Mouse (Mus musculus): Measurements from ENCODE around the gene E130309D02Rik. TPM values are rescaled to one million over a fixed set of nuclear protein-coding genes. Genes with fewer than 3 reads are reported as not detected.
A peak's percentile ranks its signal among the peaks of the same experiment; 100 is the strongest.

The E130309D02Rik gene
- polyA plus RNA-seq, 1 experiment from 2014 or later, result 35.1 TPM

DNA sequence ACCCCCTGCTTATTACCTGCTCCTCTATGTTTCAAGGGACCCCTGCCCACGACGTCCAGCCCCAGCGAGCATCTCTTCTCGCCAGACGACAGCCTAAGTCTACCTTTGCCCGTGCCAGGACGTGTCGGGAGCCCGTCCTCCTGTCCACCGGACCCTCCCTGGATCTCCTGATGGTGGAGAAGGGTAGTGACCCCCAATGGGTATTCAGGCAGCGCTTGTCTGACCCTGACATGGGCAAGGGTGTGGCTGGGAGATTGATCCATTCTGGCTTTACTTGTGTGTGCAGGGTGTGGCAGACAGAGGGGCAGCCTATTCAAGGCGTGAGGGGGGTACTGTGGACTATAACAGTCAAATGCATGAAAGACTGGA is 45.0 kb downstream of the E130309D02Rik start:
- in situ Hi-C loops (cut with MboI; ENCODE audit: low pct_unique_long_range_greater_than_20kb), result no loop called here
- peak; percentile 11 for ATAC-seq

GRCm38 (mm10) chr5:143269363-143270150 is 45.6 kb downstream of the E130309D02Rik start, which contains the start of gene Zfp316:
Gene Zfp316 (minus strand): TSS chr5:143270022.
- no peaks in the 10 kb centered on the region for H3K27me3 ChIP-seq
- POLR2A ChIA-PET, result interaction anchor here (0.8 to 0.9 kb wide), 2 partner anchors 11 to 19 kb away, joined by 3 read pairs; no protein-coding TSS in a partner anchor
- in situ Hi-C loops (cut with MboI; ENCODE audit: low pct_unique_long_range_greater_than_20kb), result no loop called here
- DNase-seq (ENCODE audit: low read depth, low spot score) (no peak), ATAC-seq (peak; percentile 40)
- CTCF ChIA-PET, result no interaction called here
- TF ChIP-seq CTCF (IDR thresholded peaks at IDR 0.05), result no peak

More for the DNA sequence above, 45.0 kb downstream of the E130309D02Rik start:
- POLR2A ChIA-PET, result no interaction called here
- no peak for TF ChIP-seq CTCF (IDR thresholded peaks at IDR 0.05)
- DNase-seq (ENCODE audit: low read depth, low spot score), result no peak
- CTCF ChIA-PET, result no interaction called here
- no peaks in the 10 kb centered on the region for H3K27me3 ChIP-seq

DNA sequence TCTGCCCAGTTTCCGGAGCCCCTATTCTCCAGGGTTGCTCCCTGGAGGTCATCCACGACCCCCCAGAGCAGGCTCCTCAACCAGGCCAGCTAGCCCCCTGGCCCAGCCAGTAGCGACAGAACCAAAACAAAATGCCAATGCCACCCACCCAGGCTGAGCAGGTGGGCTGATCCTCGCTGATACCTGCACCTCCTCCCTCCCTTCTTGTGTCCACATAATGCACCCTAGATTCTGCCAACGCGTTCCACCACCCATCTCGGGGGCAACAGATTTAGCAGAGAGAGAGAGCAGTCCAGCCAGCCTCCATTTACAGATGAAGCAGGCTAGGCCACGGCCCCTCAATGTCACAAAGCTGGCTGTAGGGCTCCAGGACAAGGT is 46.2 kb downstream of the E130309D02Rik start:
- TF ChIP-seq CTCF (IDR thresholded peaks at IDR 0.05), result no peak
- DNase-seq (ENCODE audit: low read depth, low spot score) (no peak), ATAC-seq (peak; percentile 1)
- ChIA-PET POLR2A (interaction anchor here (0.8 to 0.9 kb wide), 2 partner anchors 11 to 18 kb away, joined by 3 read pairs; no protein-coding TSS in a partner anchor), CTCF (no interaction called here)
- in situ Hi-C loops (cut with MboI; ENCODE audit: low pct_unique_long_range_greater_than_20kb), result no loop called here
- no peaks in the 10 kb centered on the region for H3K27me3 ChIP-seq

DNA sequence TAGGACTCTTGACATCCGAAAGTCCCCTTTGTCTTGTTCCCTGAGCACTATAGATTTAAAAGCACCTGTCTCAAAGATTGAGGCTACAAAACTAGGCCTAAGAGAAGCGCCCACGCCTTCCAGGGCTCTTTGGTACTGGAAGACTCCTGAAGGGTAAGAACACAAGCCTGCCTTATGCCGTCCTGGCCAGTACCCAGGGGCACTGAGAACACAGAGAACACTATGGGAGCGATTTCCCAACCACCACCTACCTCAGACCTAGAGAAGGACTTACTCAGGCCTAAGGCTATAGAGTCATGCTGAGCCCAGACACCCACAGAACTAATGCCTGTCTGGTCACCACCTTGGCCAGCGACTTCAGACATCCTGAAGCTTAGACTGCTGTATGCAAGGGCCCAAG is 48.4 kb downstream of the E130309D02Rik start:
- ATAC-seq, result no peak
- POLR2A ChIA-PET, result no interaction called here
- no peak for TF ChIP-seq CTCF (IDR thresholded peaks at IDR 0.05)
- CTCF ChIA-PET, result no interaction called here
- no peak for DNase-seq (ENCODE audit: low read depth, low spot score)
- no peaks in the 10 kb centered on the region for H3K27me3 ChIP-seq
- in situ Hi-C loops (cut with MboI; ENCODE audit: low pct_unique_long_range_greater_than_20kb), result no loop called here

GRCm38 (mm10) chr5:143265409-143265808 is 49.8 kb downstream of the E130309D02Rik start:
- no peak for TF ChIP-seq CTCF (IDR thresholded peaks at IDR 0.05)
- POLR2A ChIA-PET, result no interaction called here
- no peak for DNase-seq (ENCODE audit: low read depth, low spot score)
- ATAC-seq, result no peak
- CTCF ChIA-PET, result no interaction called here
- no peaks in the 10 kb centered on the region for H3K27me3 ChIP-seq
- in situ Hi-C loops (cut with MboI; ENCODE audit: low pct_unique_long_range_greater_than_20kb), result no loop called here

DNA sequence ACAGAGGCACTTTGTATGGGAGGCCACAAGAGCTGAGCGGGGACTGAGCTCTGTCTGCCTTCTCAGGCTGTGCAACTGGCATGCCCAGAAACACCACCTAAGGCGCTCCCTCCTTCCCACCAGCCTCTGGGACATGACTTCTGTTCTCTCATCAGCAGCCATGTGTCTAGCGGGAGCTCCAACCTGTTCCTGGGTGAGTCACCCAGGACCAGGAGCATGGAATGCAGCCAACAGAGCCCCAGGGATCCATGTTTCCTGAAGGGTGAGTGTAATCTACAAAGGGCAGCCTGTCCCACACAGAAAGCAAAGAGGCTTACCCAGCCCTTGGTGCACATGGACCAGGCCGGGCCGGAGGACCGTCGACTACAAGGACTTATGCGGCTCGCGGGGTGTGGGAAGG is 50.5 kb downstream of the E130309D02Rik start:
- no peaks in the 10 kb centered on the region for H3K27me3 ChIP-seq
- ATAC-seq (peak; percentile 22), DNase-seq (ENCODE audit: low read depth, low spot score) (peak; percentile 44)
- TF ChIP-seq CTCF (IDR thresholded peaks at IDR 0.05), result no peak
- in situ Hi-C loops (cut with MboI; ENCODE audit: low pct_unique_long_range_greater_than_20kb), result no loop called here
- CTCF ChIA-PET, result no interaction called here
- POLR2A ChIA-PET, result interaction anchor here (0.6 kb wide), 1 partner anchor 30 kb away, joined by 3 read pairs; no protein-coding TSS in a partner anchor

- H3K27me3 ChIP-seq, result no peaks in the 10 kb centered on the region
- TF ChIP-seq CTCF (IDR thresholded peaks at IDR 0.05), result no peak
- DNase-seq (ENCODE audit: low read depth, low spot score) (no peak), ATAC-seq (no peak)
- in situ Hi-C loops (cut with MboI; ENCODE audit: low pct_unique_long_range_greater_than_20kb), result no loop called here
- ChIA-PET POLR2A (no interaction called here), CTCF (no interaction called here)
Observed at GRCm38 (mm10) chr5:143261636-143262035, 53.5 kb downstream of the E130309D02Rik start.

DNA sequence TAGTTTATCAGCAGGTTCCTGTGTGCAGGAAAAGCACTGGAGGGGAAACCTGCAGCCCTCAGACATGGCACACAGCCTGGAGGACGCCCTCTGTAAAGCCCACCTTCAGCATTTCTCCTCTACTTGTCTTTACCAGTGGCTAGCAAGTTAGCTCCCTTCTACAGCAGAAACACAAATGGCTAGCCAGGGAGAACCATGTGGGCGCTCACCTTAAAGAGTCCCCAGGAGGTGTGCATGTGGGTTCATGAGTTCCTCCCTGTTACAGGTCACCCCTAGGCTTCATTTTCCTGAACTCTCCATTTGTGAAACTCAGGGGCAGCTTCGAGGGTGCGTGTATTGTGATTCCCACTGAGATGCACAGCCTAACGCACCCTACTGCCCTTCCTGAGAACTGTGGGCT is 59.4 kb downstream of the E130309D02Rik start:
- ATAC-seq (no peak), DNase-seq (ENCODE audit: low read depth, low spot score) (no peak)
- CTCF ChIA-PET, result no interaction called here
- POLR2A ChIA-PET, result interaction anchor here (1.1 kb wide), 1 partner anchor 14 kb away, joined by 3 read pairs; no protein-coding TSS in a partner anchor
- no peaks in the 10 kb centered on the region for H3K27me3 ChIP-seq
- no peak for TF ChIP-seq CTCF (IDR thresholded peaks at IDR 0.05)
- in situ Hi-C loops (cut with MboI; ENCODE audit: low pct_unique_long_range_greater_than_20kb), result no loop called here

- POLR2A ChIA-PET, result no interaction called here
- DNase-seq (ENCODE audit: low read depth, low spot score) (no peak), ATAC-seq (no peak)
Observed at GRCm38 (mm10) chr5:143255131-143255519, 60.0 kb downstream of the E130309D02Rik start.

GRCm38 (mm10) chr5:143254487-143255130 is 60.6 kb downstream of the E130309D02Rik start:
- TF ChIP-seq CTCF (IDR thresholded peaks at IDR 0.05), result no peak
- no peaks in the 10 kb centered on the region for H3K27me3 ChIP-seq
- no peak for ATAC-seq
- ChIA-PET POLR2A (no interaction called here), CTCF (no interaction called here)
- DNase-seq (ENCODE audit: low read depth, low spot score), result no peak
- in situ Hi-C loops (cut with MboI; ENCODE audit: low pct_unique_long_range_greater_than_20kb), result no loop called here

More at GRCm38 (mm10) chr5:143255131-143255519, 60.0 kb downstream of the E130309D02Rik start:
- no peak for TF ChIP-seq CTCF (IDR thresholded peaks at IDR 0.05)
- H3K27me3 ChIP-seq, result no peaks in the 10 kb centered on the region
- in situ Hi-C loops (cut with MboI; ENCODE audit: low pct_unique_long_range_greater_than_20kb), result no loop called here
- CTCF ChIA-PET, result no interaction called here

DNA sequence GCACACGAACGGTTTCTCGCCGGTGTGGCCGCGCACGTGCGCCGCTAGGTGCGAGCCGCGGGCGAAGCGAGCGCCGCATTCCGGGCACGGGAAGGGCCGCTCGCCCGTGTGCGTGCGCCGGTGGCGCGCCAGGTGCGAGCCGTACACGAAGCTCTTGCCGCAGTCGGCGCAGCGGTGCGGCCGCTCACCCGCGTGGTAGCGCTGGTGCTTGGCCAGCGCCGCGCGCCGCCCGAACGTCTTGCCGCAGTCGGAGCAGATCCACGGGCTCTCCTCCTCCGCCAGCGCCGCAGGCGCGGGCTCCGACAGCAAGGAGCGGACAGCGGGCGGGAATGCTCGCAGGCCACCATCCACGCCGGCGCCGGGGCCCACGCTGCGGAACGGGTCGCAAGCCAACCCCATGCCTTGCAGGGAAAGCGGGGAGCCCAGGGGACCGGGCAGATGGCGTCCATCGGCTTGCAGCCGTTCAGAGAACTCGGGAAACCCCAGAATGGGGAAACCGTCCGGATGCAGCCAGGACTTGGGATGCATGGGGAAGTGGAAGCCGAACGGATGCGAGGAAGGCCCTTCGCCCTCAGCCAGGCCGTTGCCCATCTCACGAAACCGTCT is 61.2 kb downstream of the E130309D02Rik start:
- no peaks in the 10 kb centered on the region for H3K27me3 ChIP-seq
- POLR2A ChIA-PET, result no interaction called here
- DNase-seq (ENCODE audit: low read depth, low spot score) (no peak), ATAC-seq (no peak)
- in situ Hi-C loops (cut with MboI; ENCODE audit: low pct_unique_long_range_greater_than_20kb), result no loop called here
- TF ChIP-seq CTCF (IDR thresholded peaks at IDR 0.05), result no peak
- CTCF ChIA-PET, result no interaction called here

Measured in Patski (cell line).